Mouse (Mus musculus) liver, adult (tissue): ENCODE measurements around the gene Olfr525.

Experiments used
- GATA4 ChIP-seq: IDR thresholded peaks from 2 replicates; pipeline ENCODE4 v1.6.1; 2014; ENCODE audit warnings: mild to moderate bottlenecking, low read length; ENCODE audit not compliant: insufficient replicate concordance

The Olfr525 gene

DNA sequence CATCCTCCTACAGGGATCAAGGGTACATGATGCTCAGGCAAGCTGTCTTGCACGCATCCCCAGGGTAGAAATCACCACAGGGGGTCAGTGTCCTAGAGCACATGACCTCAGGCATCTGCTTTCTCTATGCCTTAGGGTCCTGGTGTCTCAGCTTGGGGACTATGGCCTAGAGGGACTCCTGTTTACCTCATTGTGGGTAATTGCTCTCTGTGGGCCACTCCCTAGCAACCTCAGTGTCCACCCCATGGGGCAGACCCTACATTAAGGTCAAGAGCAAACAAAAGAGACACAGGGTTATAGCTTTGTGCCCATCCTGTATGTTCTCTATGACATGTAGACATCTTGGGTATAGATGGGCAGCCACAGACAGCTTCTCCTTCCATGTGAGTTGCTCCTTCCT, at the start of gene Olfr525:
Gene Olfr525, plus strand, starts transcription at position 301 of the 400 bp plus-strand sequence.
- TF ChIP-seq GATA4 = no peak

DNA sequence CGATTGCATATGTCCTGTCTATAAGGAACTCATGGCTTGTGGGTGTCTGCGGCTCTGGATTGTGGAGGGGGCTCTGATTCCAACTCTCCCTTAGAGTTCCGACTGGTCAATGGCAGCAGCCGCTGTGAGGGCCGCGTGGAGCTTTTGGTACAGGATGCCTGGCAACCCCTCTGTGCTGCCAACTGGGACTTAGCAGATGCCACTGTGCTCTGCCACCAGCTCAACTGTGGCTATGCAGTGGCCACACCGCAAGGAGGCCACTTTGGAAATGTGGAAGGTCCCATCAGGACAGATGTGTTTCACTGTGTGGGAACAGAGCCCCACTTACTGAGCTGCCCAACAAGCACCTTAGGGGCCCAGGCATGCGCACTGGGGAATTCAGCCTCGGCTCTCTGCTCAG, 24.9 kb upstream of the Olfr525 start:
- TF ChIP-seq GATA4 = no peak

DNA sequence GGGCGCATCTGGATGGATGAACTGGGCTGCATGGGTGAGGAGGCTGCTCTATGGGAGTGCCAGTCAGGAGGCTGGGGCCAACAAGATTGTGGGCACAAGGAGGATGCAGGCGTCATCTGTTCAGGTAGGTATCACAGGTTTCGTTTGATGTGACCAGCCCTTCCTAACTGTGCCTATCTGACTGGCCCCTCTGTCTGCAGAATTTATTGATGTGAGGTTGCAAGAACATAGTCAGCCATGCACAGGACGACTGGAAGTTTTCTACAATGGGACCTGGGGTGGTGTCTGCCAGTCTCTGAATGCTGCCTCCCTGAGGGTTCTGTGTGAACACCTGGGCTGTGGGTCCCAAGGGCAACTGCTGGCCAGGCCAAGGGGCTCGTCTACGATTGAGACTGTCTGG, 23.8 kb upstream of the Olfr525 start:
- no peak for TF ChIP-seq GATA4

GRCm38 (mm10) chr7:140299416-140299815, 21.2 kb upstream of the Olfr525 start:
- no peak for TF ChIP-seq GATA4

GRCm38 (mm10) chr7:140319861-140320385, 735 bp upstream of the Olfr525 start:
- TF ChIP-seq GATA4 = no peak

DNA sequence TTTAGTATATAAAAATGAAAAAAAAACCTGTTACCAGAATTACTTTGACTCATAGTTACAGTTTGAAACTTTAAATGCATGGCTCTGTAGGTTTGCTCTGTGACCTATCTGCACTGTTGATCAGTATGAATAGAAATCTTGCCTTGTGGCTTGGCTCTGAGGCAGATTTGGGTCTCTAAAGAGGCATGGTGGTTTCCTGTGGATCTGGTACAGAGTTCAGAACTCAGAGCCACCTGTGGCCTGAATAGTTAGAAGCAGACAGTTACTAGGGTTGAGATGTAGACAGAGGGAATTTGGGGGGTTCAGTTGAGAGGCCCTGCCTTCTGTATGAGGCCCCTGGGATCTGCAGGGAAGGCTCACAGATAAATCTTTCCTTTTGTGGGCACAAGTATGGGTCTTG, 477 bp downstream of the Olfr525 start:
- TF ChIP-seq GATA4 = no peak

- TF ChIP-seq GATA4 = no peak
These were observed 9.2 kb downstream of the Olfr525 start for GRCm38 (mm10) chr7:140329766-140330304.

DNA sequence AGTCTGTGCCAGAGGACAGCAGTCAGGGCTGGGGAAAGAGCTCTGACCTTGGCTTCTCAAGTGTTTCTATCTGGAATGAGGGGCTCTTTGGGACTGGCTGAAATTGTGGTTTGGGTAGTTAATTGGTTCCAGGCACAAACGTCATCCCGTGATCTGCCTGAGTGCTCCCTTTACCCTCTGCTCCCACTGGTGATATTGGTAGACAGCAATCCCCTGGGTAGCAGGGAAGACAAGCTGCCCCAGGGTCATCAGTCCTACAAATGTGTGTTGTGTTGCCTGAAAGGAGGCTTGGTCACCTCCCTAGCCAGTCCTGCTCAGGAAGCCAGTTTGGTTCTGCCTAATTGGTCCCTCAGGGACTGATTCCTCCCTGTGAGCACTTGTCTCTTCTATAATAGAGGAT, 13.1 kb downstream of the Olfr525 start, which contains the start of gene Olfr527:
Gene Olfr527, plus strand, starts transcription at position 301 of the 400 bp plus-strand sequence.
- TF ChIP-seq GATA4 = no peak

GRCm38 (mm10) chr7:140361571-140361970, 40.9 kb downstream of the Olfr525 start, which contains the start of gene Olfr60:
Gene Olfr60, minus strand, starts transcription at chr7:140361671.
- no peak for TF ChIP-seq GATA4

GRCm38 (mm10) chr7:140374300-140374699, 53.6 kb downstream of the Olfr525 start:
- no peak for TF ChIP-seq GATA4

- TF ChIP-seq GATA4 = no peak
These were observed 55.6 kb downstream of the Olfr525 start, which contains the start of gene Olfr530 for GRCm38 (mm10) chr7:140376231-140376630. Gene Olfr530, minus strand, starts transcription at chr7:140376331.

- TF ChIP-seq GATA4 = no peak
These were observed 56.3 kb downstream of the Olfr525 start for GRCm38 (mm10) chr7:140376911-140377310.
